Mouse (Mus musculus) forebrain, embryonic 15.5 days (tissue): ENCODE results near the gene Oxt. TPM values are rescaled to one million over a fixed set of nuclear protein-coding genes. Genes with fewer than 3 reads are reported as not detected.
"Not testable (repeated sequence)": the region's sequence is repeated elsewhere in the genome, so short reads cannot be mapped to it uniquely, and the experiment has no call there.

Experiments used
- ATAC-seq: fragments of 200-750 bp; cut with Nextera tagmentation; replicated peaks from 2 replicates; pipeline ENCODE4 v1.8.0; 2017; ENCODE audit warnings: mild to moderate bottlenecking, moderate TSS enrichment, moderate library complexity
- H3K27ac ChIP-seq: fragments of 300-500 bp; sonication (generic); replicated peaks from 2 replicates; pipeline ENCODE4 v1.5.1; 2015; ENCODE audit warnings: mild to moderate bottlenecking, inconsistent platforms
- H3K27me3 ChIP-seq: fragments of 300-500 bp; sonication (generic); 2 replicates; pipeline ENCODE4 v1.6.1; 2015; ENCODE audit warnings: inconsistent platforms
- H3K36me3 ChIP-seq: fragments of 300-500 bp; sonication (generic); 2 replicates; pipeline ENCODE4 v1.6.1; 2015; ENCODE audit warnings: mild to moderate bottlenecking, inconsistent platforms
- H3K4me1 ChIP-seq: fragments of 300-500 bp; sonication (generic); 2 replicates; pipeline ENCODE4 v1.6.1; 2015; ENCODE audit warnings: inconsistent platforms
- H3K4me2 ChIP-seq: fragments of 300-500 bp; sonication (generic); replicated peaks from 2 replicates; pipeline ENCODE4 v1.6.1; 2015; ENCODE audit warnings: mild to moderate bottlenecking, inconsistent platforms
- H3K4me3 ChIP-seq: fragments of 300-500 bp; sonication (generic); 2 replicates; pipeline ENCODE4 v1.5.1; 2015; ENCODE audit warnings: mild to moderate bottlenecking, inconsistent platforms
- H3K9ac ChIP-seq: fragments of 300-500 bp; sonication (generic); replicated peaks from 2 replicates; pipeline ENCODE4 v1.6.1; 2015; ENCODE audit warnings: mild to moderate bottlenecking, inconsistent platforms
- H3K9me3 ChIP-seq: fragments of 300-500 bp; sonication (generic); 2 replicates; pipeline ENCODE4 v1.6.1; 2016; ENCODE audit warnings: inconsistent platforms
- WGBS: fragments of 180-500 bp; shearing (Covaris S2); methylation state at CpG from one replicate; pipeline ENCODE4 v1.1.7; 2015; ENCODE audit warnings: mixed read lengths; 5-methylcytosine and 5-hydroxymethylcytosine counted together
- polyA plus RNA-seq: library from polyadenylated mRNA; unstranded; fragments of >200 nt; fragmentation: Nextera tagmentation; extraction: Ambion mirVana; gene quantifications from 2 replicates; pipeline ENCODE4 v1.2.1, GENCODE M21; 2015

Gene Oxt
- polyA plus RNA-seq, 1 experiment from 2014 or later: 1.4 TPM

- ATAC-seq: no peak
- Histone ChIP-seq H3K9ac (no peak overlapping the region), H3K4me3 (no peak overlapping the region), H3K4me1 (peaks cover 3% of the 10 kb centered on the region), H3K9me3 (no peaks in the 10 kb centered on the region), H3K36me3 (peaks cover 45% of the 10 kb centered on the region), H3K27ac (no peak overlapping the region), H3K27me3 (no peaks in the 10 kb centered on the region), H3K4me2 (no peak overlapping the region)
- 71% methylated on average over 2 of the region's 2 CpGs for WGBS
Observed at GRCm38 (mm10) chr2:130558015-130558414, 18.0 kb upstream of the Oxt start.

DNA sequence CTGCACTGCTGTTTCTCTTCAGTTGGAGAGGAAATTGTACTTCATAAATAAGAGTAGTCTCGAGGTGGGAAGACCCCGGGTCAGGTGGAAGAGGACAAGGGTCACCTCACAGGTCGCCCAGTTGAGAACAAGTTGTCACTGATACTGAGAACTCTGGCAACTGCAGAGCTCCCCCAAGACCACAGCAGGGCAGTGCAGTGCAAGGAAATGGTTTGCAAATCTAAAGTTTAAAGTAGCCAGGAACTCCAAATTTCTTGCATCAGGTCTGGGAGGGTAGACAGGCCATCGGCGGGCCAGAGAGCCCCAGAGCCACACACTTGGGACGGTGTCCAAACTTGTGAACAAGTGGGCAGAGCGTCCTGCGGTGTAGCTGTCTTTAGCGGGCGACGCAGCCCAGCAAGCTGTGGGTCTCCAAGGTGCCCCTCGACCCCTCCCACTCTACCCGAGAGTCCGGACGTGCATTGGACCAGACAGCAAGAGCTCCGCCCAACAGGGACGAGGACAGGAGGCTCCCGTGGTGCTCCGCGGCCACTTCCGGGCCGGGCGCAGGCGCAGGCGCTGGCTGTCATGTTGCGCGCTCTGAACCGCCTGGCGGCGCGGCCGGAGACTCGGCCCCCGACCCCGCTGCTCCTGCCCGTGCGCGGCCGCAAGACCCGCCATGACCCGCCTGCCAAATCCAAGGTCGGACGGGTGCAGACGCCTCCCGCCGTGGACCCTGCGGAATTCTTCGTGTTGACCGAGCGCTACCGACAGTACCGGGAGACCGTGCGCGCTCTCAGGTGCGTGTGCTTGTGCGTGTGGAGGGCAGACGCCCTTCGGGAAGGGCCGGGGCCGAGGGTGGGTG lies 12.5 kb upstream of the Oxt start, which contains the start of gene Mrps26:
Mrps26 (plus strand) TSS at position 531 of the 844 bp plus-strand sequence.
- H3K9ac ChIP-seq: peak within 1 kb of the TSS; percentile 74
- no peaks in the 10 kb centered on the region for H3K27me3 ChIP-seq
- peak within 1 kb of the TSS; percentile 57 for H3K27ac ChIP-seq
- peaks cover 16% of the 10 kb centered on the region for H3K36me3 ChIP-seq
- ATAC-seq: peak; percentile 99
- peak within 1 kb of the TSS; percentile 92 for H3K4me3 ChIP-seq
- no peaks in the 10 kb centered on the region for H3K9me3 ChIP-seq
- peak within 1 kb of the TSS; percentile 73 for H3K4me2 ChIP-seq
- under 1% methylated on average over 61 of the region's 61 CpGs for WGBS
- peaks cover 23% of the 10 kb centered on the region for H3K4me1 ChIP-seq

DNA sequence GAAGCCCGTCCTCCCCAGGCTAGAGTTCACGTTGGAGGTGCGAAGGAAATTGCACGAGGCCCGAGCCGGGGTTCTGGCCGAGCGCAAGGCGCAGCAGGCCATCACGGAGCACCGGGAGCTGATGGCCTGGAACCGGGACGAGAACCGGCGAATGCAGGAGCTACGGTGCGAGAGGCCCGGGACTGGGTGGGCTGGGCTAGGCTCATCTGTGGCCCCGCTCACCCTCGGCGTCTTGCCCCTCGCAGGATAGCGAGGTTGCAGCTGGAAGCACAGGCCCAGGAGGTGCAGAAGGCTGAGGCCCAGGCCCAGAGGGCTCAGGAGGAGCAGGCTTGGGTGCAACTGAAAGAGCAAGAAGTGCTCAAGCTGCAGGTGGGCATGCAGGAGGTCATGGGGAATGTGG lies 11.9 kb upstream of the Oxt start:
- peak overlapping the region; percentile 74 for H3K9ac ChIP-seq
- H3K27me3 ChIP-seq: no peaks in the 10 kb centered on the region
- H3K27ac ChIP-seq: 0 out of 2 replicates have a peak overlapping the region, but pooled peaks have one; percentile 57
- H3K4me1 ChIP-seq: peaks cover 23% of the 10 kb centered on the region
- peak overlapping the region; percentile 73 for H3K4me2 ChIP-seq
- H3K9me3 ChIP-seq: no peaks in the 10 kb centered on the region
- peaks cover 14% of the 10 kb centered on the region for H3K36me3 ChIP-seq
- ATAC-seq: peak; percentile 24
- peak overlapping the region; percentile 92 for H3K4me3 ChIP-seq
- WGBS: under 1% methylated on average over 23 of the region's 23 CpGs

- 81% methylated on average over 8 of the region's 8 CpGs for WGBS
- H3K4me2 ChIP-seq: peak overlapping the region; percentile 73
- H3K36me3 ChIP-seq: peaks cover 14% of the 10 kb centered on the region
- H3K4me3 ChIP-seq: no peak overlapping the region
- H3K4me1 ChIP-seq: peaks cover 23% of the 10 kb centered on the region
- H3K9me3 ChIP-seq: no peaks in the 10 kb centered on the region
- no peak for ATAC-seq
- H3K27ac ChIP-seq: no peak overlapping the region
- no peak overlapping the region for H3K9ac ChIP-seq
- H3K27me3 ChIP-seq: no peaks in the 10 kb centered on the region
Observed at GRCm38 (mm10) chr2:130564983-130565382, 11.0 kb upstream of the Oxt start.

DNA sequence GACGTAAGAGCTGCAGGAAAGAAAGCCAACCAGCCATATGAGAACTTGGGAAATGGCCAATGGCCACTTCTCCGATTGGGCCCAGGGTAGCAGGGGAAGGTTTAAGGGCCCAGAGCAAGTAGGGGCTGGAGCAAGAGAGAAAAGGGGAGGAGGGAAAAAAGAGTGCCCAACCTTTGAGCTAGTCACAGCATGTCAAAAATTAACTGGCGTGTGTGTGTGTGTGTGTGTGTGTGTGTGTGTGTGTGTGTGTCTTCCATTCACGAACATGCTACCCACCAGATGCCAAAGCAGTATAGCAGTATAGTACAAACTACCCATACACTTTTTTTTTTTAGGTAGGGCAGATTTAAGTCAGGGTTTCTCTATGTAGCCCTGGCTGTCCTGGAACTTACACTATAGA lies 7.1 kb upstream of the Oxt start:
- H3K9me3 ChIP-seq: no peaks in the 10 kb centered on the region
- H3K4me3 ChIP-seq: no peak overlapping the region
- peaks cover 14% of the 10 kb centered on the region for H3K36me3 ChIP-seq
- no peak overlapping the region for H3K9ac ChIP-seq
- H3K27ac ChIP-seq: no peak overlapping the region
- H3K27me3 ChIP-seq: no peaks in the 10 kb centered on the region
- WGBS: 63% methylated on average over 4 of the region's 4 CpGs
- peaks cover 17% of the 10 kb centered on the region for H3K4me1 ChIP-seq
- H3K4me2 ChIP-seq: no peak overlapping the region
- ATAC-seq: no peak

DNA sequence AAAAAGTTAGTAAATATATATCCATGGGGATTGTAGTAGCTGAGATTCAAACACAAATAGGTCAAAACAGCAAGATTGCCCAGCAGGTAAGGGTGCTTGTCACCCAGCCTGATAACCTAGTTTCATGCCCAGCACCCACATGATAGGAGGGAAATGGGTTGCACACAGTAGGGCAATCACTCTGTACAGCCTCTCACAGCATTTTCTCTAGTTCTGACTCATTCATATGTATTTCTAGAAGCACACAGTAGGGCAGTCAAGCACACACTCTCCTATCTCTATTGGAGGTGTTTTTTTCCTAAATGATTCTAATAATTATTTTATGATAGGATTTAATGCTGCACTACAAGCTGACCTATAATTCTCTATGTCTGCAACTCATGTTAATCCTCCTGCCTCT lies 6.0 kb upstream of the Oxt start:
- H3K4me1 ChIP-seq: peaks cover 8% of the 10 kb centered on the region
- ATAC-seq: no peak
- no peak overlapping the region for H3K27ac ChIP-seq
- peaks cover 14% of the 10 kb centered on the region for H3K36me3 ChIP-seq
- H3K9me3 ChIP-seq: no peaks in the 10 kb centered on the region
- no peak overlapping the region for H3K4me3 ChIP-seq
- no peak overlapping the region for H3K4me2 ChIP-seq
- H3K9ac ChIP-seq: no peak overlapping the region
- peaks cover under 1% of the 10 kb centered on the region; the same call in 1 of the 2 replicates for H3K27me3 ChIP-seq

- Histone ChIP-seq H3K4me2 (no peak overlapping the region), H3K36me3 (no peaks in the 10 kb centered on the region), H3K27me3 (peaks cover 50% of the 10 kb centered on the region), H3K4me1 (peaks cover 18% of the 10 kb centered on the region), H3K9ac (no peak overlapping the region), H3K4me3 (no peak overlapping the region), H3K9me3 (no peaks in the 10 kb centered on the region), H3K27ac (no peak overlapping the region)
- ATAC-seq: no peak
- 82% methylated on average over 5 of the region's 5 CpGs for WGBS
Observed at GRCm38 (mm10) chr2:130574960-130575359, 1.0 kb upstream of the Oxt start.

DNA sequence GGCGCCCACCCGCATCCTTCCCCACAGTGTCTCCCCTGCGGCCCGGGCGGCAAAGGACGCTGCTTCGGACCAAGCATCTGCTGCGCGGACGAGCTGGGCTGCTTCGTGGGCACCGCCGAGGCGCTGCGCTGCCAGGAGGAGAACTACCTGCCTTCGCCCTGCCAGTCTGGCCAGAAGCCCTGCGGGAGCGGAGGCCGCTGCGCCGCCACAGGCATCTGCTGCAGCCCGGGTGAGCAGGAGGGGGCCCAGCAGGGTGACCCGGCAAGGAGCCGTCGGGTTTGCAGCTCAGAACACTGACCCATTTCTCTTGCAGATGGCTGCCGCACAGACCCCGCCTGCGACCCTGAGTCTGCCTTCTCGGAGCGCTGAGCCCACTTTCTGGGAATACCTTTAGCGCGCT lies 591 bp downstream of the Oxt start:
- Histone ChIP-seq H3K9ac (peak overlapping the region; percentile 24; the same call in 1 of the 2 replicates), H3K27me3 (peaks cover 58% of the 10 kb centered on the region)

DNA sequence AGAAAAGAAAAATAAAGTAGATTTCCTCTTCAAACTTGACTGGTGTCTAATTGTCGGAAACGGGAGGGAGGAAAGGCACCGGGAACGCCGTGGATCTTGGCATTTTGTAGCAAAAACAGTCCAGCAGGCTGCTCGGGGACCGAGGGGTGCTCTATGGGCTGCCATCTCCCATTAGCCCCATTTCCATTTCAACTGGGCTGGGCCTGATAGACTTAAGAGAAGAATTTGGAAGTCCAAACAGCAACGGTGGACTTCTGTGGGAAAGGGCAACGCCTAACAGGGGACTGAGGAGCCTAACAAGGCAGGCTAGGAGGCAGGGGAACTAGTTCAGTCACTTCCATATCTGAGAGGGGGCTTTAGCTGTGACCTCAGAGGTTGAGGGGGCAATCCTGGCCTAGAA lies 1.0 kb downstream of the Oxt start:
- H3K4me2 ChIP-seq: peak overlapping the region; percentile 44
- no peak overlapping the region for H3K9ac ChIP-seq

More for the DNA sequence above, 591 bp downstream of the Oxt start:
- Histone ChIP-seq H3K4me2 (peak overlapping the region; percentile 44), H3K4me1 (peaks cover 29% of the 10 kb centered on the region), H3K4me3 (peak overlapping the region; percentile 27)
- H3K27ac ChIP-seq, ATAC-seq, H3K36me3 ChIP-seq, H3K9me3 ChIP-seq: not testable (repeated sequence)
- WGBS: 3% methylated on average over 32 of the region's 32 CpGs

DNA sequence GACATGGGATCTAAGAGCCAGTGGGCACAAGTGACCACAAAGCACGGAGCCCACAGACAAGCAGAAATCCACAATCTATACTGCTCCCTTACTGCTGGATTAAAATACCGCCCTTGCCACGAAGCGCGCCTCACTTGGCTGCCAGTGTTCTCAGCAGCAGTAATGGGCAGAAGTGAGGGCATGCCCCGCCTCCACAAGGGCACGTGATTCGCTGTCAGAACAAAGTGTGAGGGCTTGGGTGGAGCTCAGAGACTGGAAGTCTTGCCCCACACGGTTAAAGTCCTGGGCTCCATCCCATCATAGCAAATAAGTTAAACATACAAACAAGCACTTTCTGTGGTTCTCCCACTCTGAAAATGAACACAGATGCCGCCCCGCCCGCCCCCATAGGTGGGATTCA lies 1.7 kb downstream of the Oxt start:
- H3K9me3 ChIP-seq: no peaks in the 10 kb centered on the region
- no peak overlapping the region; the same call in 1 of the 2 replicates for H3K4me2 ChIP-seq
- ATAC-seq: no peak; the same call in 1 of the 2 replicates
- H3K36me3 ChIP-seq: no peaks in the 10 kb centered on the region
- no peak overlapping the region for H3K4me3 ChIP-seq
- WGBS: 5% methylated on average over 12 of the region's 12 CpGs
- no peak overlapping the region for H3K9ac ChIP-seq
- no peak overlapping the region for H3K27ac ChIP-seq
- peaks cover 69% of the 10 kb centered on the region for H3K27me3 ChIP-seq
- H3K4me1 ChIP-seq: peaks cover 29% of the 10 kb centered on the region

More for the DNA sequence above, 1.0 kb downstream of the Oxt start:
- Histone ChIP-seq H3K27ac (no peak overlapping the region), H3K27me3 (peaks cover 63% of the 10 kb centered on the region), H3K9me3 (no peaks in the 10 kb centered on the region), H3K4me1 (peaks cover 29% of the 10 kb centered on the region), H3K36me3 (no peaks in the 10 kb centered on the region), H3K4me3 (peak overlapping the region; percentile 27)
- ATAC-seq: no peak
- WGBS: 5% methylated on average over 9 of the region's 9 CpGs

DNA sequence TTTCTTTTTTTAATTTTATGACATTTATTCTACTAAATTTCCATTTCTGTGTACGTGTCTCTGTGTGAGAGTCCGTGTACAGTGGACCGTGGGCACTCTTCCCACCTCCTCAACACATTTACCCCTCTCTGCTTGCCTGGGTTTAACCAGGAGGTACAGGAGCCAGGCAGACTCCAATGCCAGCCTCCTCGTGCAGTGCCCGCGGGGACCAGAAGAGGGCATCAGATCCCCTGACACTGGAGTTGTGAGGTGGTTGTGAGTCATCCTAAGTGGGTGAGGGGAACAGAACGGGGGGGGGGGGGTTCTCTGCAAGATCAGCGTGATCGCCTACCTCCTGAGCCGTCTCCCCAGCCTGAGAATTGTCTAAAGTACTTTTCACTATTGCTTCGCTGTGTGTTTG lies 2.2 kb downstream of the Oxt start:
- Histone ChIP-seq H3K36me3 (no peaks in the 10 kb centered on the region), H3K4me1 (peaks cover 29% of the 10 kb centered on the region), H3K4me2 (no peak overlapping the region), H3K27ac (no peak overlapping the region), H3K4me3 (no peak overlapping the region), H3K27me3 (peaks cover 74% of the 10 kb centered on the region), H3K9me3 (no peaks in the 10 kb centered on the region), H3K9ac (no peak overlapping the region)
- no peak for ATAC-seq
- whole genome bisulfite sequencing: 6% methylated on average over 11 of the region's 11 CpGs

DNA sequence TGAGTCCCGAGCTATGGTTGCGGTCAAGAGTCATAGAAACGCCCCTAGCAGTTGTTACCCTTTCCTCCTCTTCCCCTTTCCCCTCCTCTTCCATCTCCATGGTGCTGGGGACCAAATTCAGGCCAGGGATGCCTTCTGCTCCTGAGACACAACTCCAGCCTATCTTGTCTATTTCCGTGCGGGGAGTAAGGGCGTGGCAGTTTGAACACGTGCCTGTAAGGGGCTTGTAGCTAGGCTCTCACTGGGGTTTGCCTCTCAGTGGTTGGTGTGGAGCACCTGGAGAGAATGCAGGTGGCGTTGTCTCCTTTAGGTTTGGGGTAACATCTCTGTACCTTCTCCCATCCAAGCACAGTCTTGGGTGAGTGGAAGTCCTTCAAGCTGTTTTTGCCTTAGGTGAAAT lies 3.8 kb downstream of the Oxt start:
- H3K4me1 ChIP-seq: peaks cover 29% of the 10 kb centered on the region
- no peaks in the 10 kb centered on the region for H3K9me3 ChIP-seq
- H3K4me2 ChIP-seq: no peak overlapping the region
- no peak overlapping the region for H3K4me3 ChIP-seq
- 3% methylated on average over 8 of the region's 8 CpGs for WGBS
- no peak overlapping the region for H3K9ac ChIP-seq
- peaks cover 81% of the 10 kb centered on the region for H3K27me3 ChIP-seq
- no peaks in the 10 kb centered on the region for H3K36me3 ChIP-seq
- no peak overlapping the region for H3K27ac ChIP-seq
- no peak for ATAC-seq
